Mouse (Mus musculus): Measurements from ENCODE around the gene Cryba4. TPM values are rescaled to one million over a fixed set of nuclear protein-coding genes. Genes with fewer than 3 reads are reported as not detected.

The Cryba4 gene
- polyA plus RNA-seq, 1 experiment from 2014 or later, result 1.5 TPM

DNA sequence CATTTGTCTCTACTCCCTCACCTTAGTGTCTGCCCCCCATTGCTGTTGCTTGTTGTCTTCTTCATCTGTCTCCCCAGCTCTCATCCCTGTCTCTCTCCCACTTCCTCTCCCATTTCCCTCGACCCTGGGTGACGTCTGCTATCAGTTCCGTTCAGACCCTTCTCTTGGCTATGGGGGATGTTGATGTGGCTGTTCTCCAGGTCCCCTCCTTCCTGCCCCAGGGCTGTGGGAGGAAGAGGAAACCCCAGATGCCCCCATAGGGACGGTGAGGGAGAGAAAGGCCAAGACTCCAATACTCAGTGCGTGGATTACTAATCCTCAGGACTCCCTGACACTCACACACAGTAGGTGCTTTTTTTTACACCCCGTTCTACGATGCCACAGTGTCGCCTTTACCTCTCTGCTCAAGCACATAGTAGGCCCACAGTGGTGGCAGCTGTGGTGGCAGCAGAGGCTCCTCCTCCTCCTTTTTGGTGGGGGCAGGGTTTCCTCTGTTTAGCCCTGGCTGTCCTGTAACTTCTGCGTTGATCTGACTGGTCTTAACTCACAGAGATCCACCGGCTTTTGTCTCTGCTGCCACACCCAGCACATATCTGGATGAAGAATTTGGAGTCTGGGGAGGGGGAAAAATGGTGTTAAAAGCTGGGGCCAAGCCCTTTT lies 31.4 kb upstream of the Cryba4 start:
- 48% methylated on average over 10 of the region's 10 CpGs for WGBS
- Histone ChIP-seq H3K9me3 (ENCODE audit: low read length) (no peaks in the 10 kb centered on the region), H3K27ac (ENCODE audit: low read length) (peak overlapping the region; percentile 88), H3K27me3 (replicated peaks; ENCODE audit: insufficient read depth, low read length) (no peaks in the 10 kb centered on the region), H3K4me1 (ENCODE audit: insufficient read depth, low read depth, low read length) (peaks cover 21% of the 10 kb centered on the region), H3K4me3 (ENCODE audit: low read depth, low read length) (no peak overlapping the region), H3K4me2 (replicated peaks; ENCODE audit: low read depth, low read length) (no peak overlapping the region), H3K36me3 (ENCODE audit: insufficient read depth, low read length) (no peaks in the 10 kb centered on the region), H3K9ac (replicated peaks; ENCODE audit: low read depth) (no peak overlapping the region)
- DNase-seq (ENCODE audit: low spot score) (peak; percentile 63), ATAC-seq (peak; percentile 71)
- TF ChIP-seq CTCF (IDR thresholded peaks at IDR 0.05) (no peak), EP300 (IDR thresholded peaks at IDR 0.05) (peak; percentile 92)

DNA sequence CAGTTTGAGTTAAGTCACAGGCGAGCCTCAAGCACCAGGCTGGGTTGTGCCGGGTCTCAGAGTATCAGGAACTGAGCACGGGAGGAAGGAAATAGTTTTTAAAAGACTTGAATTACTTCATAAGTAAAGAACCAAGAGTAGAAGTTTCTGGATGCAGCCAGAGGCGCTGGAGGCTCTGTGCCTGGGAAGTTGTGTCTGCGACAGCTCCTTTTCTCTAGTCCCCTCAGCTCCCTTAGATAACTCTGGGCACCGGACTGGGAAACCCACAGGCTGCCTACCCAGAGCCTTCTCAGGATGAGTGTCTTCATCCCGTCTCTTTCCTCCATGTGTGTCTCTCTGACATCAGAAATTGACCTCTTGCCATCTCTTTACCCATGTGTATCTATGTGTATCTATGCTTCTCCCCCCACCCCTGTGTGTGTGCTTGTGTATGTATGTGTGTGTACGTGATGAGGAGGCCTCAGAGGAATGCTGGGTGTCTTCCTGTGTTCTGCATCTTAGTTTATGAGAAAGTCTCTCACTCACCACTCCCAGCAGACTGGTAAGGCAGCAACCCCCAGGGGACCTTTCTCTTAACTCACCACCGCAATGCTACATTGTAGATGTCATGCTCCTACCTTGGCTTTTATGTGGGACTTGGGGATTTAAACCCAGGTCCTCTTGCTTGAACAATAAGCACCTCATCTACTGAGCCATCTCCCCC lies 30.6 kb upstream of the Cryba4 start:
- Histone ChIP-seq H3K4me3 (ENCODE audit: low read depth, low read length) (no peak overlapping the region), H3K4me2 (replicated peaks; ENCODE audit: low read depth, low read length) (0 out of 2 replicates have a peak overlapping the region, but pooled peaks have one; percentile 8), H3K4me1 (ENCODE audit: insufficient read depth, low read depth, low read length) (peaks cover 14% of the 10 kb centered on the region), H3K27ac (ENCODE audit: low read length) (peak overlapping the region; percentile 88), H3K36me3 (ENCODE audit: insufficient read depth, low read length) (no peaks in the 10 kb centered on the region), H3K27me3 (replicated peaks; ENCODE audit: insufficient read depth, low read length) (no peaks in the 10 kb centered on the region), H3K9ac (replicated peaks; ENCODE audit: low read depth) (0 out of 2 replicates have a peak overlapping the region, but pooled peaks have one; percentile 19), H3K9me3 (ENCODE audit: low read length) (no peaks in the 10 kb centered on the region)
- 49% methylated on average over 9 of the region's 9 CpGs for WGBS
- DNase-seq (ENCODE audit: low spot score) (no peak), ATAC-seq (peak; percentile 51)
- TF ChIP-seq EP300 (IDR thresholded peaks at IDR 0.05) (no peak), CTCF (IDR thresholded peaks at IDR 0.05) (no peak)

DNA sequence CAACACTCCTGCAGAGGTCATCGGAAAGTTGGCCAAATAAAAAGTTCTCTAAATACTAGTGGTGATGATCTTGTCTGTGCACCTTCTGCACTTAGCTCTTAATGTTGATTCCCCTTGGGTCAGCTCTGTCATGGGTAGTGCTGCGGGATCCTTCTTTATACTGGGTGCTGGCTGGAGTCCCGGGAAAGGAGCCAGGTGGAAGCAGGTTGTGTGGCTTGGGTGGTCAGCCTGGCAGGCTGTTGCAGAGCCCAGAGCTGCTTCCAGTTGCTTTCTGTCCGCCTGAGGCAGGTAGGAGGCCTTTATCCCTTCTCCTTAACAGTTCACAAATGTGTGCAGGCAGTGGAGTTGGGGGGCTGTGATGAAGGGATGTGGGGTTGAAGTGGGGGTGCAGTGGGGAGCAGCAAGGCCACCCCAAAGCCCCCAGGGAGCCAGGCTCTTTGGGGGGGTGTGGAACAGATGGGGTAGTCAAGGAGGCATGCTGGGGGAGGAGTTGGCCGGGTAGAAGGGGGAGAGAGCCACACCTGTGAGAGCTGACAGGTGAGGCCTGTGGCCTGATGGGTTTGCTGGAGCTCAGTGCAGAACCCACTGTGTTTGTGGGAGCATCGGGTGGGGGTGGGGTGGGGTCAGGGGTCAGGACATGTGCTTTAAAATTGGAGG lies 29.9 kb upstream of the Cryba4 start:
- H3K9ac ChIP-seq (replicated peaks; ENCODE audit: low read depth), result no peak overlapping the region
- no peak for DNase-seq (ENCODE audit: low spot score)
- H3K9me3 ChIP-seq (ENCODE audit: low read length), result no peaks in the 10 kb centered on the region
- H3K27me3 ChIP-seq (replicated peaks; ENCODE audit: insufficient read depth, low read length), result no peaks in the 10 kb centered on the region
- TF ChIP-seq CTCF (IDR thresholded peaks at IDR 0.05), result no peak
- TF ChIP-seq EP300 (IDR thresholded peaks at IDR 0.05), result no peak
- H3K4me3 ChIP-seq (ENCODE audit: low read depth, low read length), result no peak overlapping the region
- H3K27ac ChIP-seq (ENCODE audit: low read length), result peak overlapping the region; percentile 88
- 48% methylated on average over 6 of the region's 6 CpGs for WGBS
- H3K4me2 ChIP-seq (replicated peaks; ENCODE audit: low read depth, low read length), result no peak overlapping the region
- no peak for ATAC-seq
- no peaks in the 10 kb centered on the region for H3K36me3 ChIP-seq (ENCODE audit: insufficient read depth, low read length)
- peaks cover 12% of the 10 kb centered on the region for H3K4me1 ChIP-seq (ENCODE audit: insufficient read depth, low read depth, low read length)

DNA sequence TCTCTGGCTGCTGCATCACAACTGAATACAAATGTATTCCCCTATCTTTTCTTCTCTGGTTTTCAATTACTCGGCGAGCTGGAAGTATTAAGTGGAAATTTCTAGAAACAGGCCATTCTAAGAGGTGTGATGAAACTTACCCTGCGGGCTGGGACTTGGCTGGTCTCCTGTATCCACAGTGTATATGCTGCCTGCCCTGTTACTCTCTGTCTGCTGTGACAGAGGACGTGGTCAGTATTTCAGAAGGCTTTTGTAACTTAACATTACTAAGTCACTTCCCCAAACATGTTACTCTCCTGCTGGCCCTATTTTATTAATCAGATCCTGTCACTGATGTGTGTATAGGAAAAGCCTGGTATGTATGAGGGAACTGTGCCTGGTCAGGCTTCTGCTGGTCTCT lies 29.4 kb upstream of the Cryba4 start:
- no peak for ATAC-seq
- 53% methylated on average over 4 of the region's 4 CpGs for WGBS
- peak overlapping the region; percentile 88 for H3K27ac ChIP-seq (ENCODE audit: low read length)
- no peaks in the 10 kb centered on the region for H3K27me3 ChIP-seq (replicated peaks; ENCODE audit: insufficient read depth, low read length)
- TF ChIP-seq CTCF (IDR thresholded peaks at IDR 0.05), result no peak
- no peak for TF ChIP-seq EP300 (IDR thresholded peaks at IDR 0.05)
- no peaks in the 10 kb centered on the region for H3K36me3 ChIP-seq (ENCODE audit: insufficient read depth, low read length)
- H3K9ac ChIP-seq (replicated peaks; ENCODE audit: low read depth), result no peak overlapping the region
- H3K9me3 ChIP-seq (ENCODE audit: low read length), result no peaks in the 10 kb centered on the region
- H3K4me3 ChIP-seq (ENCODE audit: low read depth, low read length), result no peak overlapping the region
- no peak overlapping the region for H3K4me2 ChIP-seq (replicated peaks; ENCODE audit: low read depth, low read length)
- H3K4me1 ChIP-seq (ENCODE audit: insufficient read depth, low read depth, low read length), result peaks cover 7% of the 10 kb centered on the region
- no peak for DNase-seq (ENCODE audit: low spot score)

DNA sequence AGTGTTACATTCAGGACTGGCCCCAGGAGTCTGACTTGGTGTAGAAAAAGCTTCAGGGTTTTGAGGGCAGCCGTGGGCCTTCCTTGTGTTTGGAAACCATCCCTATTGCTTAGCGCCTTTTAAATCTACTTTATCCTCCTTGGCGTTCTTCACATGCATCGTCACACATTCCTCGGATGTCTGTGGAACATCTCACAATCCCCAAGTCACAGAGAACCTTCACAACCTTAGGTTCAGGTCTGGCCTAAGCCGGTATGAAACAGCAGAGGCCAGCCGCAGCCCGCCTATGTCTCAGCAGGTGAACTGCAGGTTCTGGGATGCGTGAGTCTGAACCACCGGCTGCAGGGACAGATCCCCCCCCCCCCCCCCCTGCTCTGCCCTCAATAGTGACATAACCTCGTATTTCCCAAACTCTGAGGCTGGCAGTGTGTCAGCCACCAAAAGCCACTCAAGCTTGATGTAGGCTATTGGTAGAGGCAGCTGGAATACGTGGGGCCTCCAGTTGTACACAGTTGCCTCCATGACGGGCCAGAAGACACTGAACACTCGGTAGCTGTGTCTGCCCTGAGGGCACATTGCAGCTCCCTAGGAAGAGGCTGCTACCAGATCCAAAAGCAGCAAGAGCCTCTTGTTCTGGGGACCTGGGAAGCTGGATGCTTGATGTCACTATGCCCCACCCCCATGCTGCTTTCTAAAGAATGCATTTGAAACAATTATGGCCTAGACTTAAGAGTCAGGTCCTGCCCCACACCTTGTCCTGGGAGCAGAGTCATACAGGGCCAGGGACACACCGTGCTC lies 28.7 kb upstream of the Cryba4 start:
- WGBS, result 52% methylated on average over 15 of the region's 15 CpGs
- Histone ChIP-seq H3K27me3 (replicated peaks; ENCODE audit: insufficient read depth, low read length) (no peaks in the 10 kb centered on the region), H3K27ac (ENCODE audit: low read length) (peak overlapping the region; percentile 88), H3K4me1 (ENCODE audit: insufficient read depth, low read depth, low read length) (peaks cover 3% of the 10 kb centered on the region), H3K4me2 (replicated peaks; ENCODE audit: low read depth, low read length) (no peak overlapping the region), H3K9me3 (ENCODE audit: low read length) (no peaks in the 10 kb centered on the region), H3K36me3 (ENCODE audit: insufficient read depth, low read length) (no peaks in the 10 kb centered on the region), H3K9ac (replicated peaks; ENCODE audit: low read depth) (no peak overlapping the region), H3K4me3 (ENCODE audit: low read depth, low read length) (no peak overlapping the region)
- TF ChIP-seq EP300 (IDR thresholded peaks at IDR 0.05), result no peak
- TF ChIP-seq CTCF (IDR thresholded peaks at IDR 0.05), result no peak
- DNase-seq (ENCODE audit: low spot score), result no peak
- no peak for ATAC-seq

Measured in lung, postnatal 0 days (tissue).